Mouse (Mus musculus): ENCODE results near the gene Sox13. TPM values are rescaled to one million over a fixed set of nuclear protein-coding genes. Genes with fewer than 3 reads are reported as not detected.

The Sox13 gene
- total and polyA plus RNA-seq, 3 experiments: 0.34 to 1.4 (median 0.90) TPM

GRCm38 (mm10) chr1:133387539-133388268 lies 36.5 kb downstream of the Sox13 start:
- dilution Hi-C loops (cut with MboI; ENCODE audit: extremely low pct_ligation_motif_present, extremely low pct_unique_long_range_greater_than_20kb, low sequenced_read_pairs): no loop called here
- Histone ChIP-seq H3K4me3 (replicated peaks in 1 of 3; ENCODE audit: low read depth in 2 of 3, low read length in 2 of 3, poor library complexity in 1 of 3) (no peak overlapping the region), H3K4me1 (ENCODE audit: control insufficient read depth in 1 of 2, insufficient read depth in 2 of 2) (peaks cover 6 to 12% of the 10 kb centered on the region in 2 experiments; a peak in 3 of 4 replicates), H3K27me3 (replicated peaks) (peaks cover 20% of the 10 kb centered on the region), H3K9me3 (replicated peaks; ENCODE audit: low read length) (peaks cover 6% of the 10 kb centered on the region), H3K27ac (ENCODE audit: insufficient read depth, low read depth) (no peak overlapping the region), H3K79me2 (replicated peaks; ENCODE audit: control insufficient read depth, extremely low read depth, insufficient read depth, poor library complexity, severe bottlenecking) (no peaks in the 10 kb centered on the region), H3K36me3 (replicated peaks in 1 of 2; ENCODE audit: control insufficient read depth in 1 of 2, insufficient read depth in 1 of 2, low read length in 1 of 2) (peaks cover 0 to 2% of the 10 kb centered on the region in 2 experiments), H3K4me2 (ENCODE audit: insufficient read depth, low read depth, poor library complexity, severe bottlenecking) (no peak overlapping the region), H3K9ac (ENCODE audit: insufficient read depth, low read depth) (no peak overlapping the region)
- no peak for DNase-seq (ENCODE audit: extremely low read depth)
- TF ChIP-seq TBP (conservative IDR thresholded peaks at IDR 0.05; ENCODE audit: low read depth, low read length) (no peak), GABPA (IDR thresholded peaks at IDR 0.05; ENCODE audit: insufficient replicate concordance, low read depth, low read length) (no peak), SMC3 (IDR thresholded peaks at IDR 0.05; ENCODE audit: low read depth, low read length) (no peak), ZNF384 (IDR thresholded peaks at IDR 0.05; ENCODE audit: low read depth, low read length) (no peak), ZKSCAN1 (IDR thresholded peaks at IDR 0.05; ENCODE audit: borderline replicate concordance, low read depth, low read length) (no peak), JUND (conservative IDR thresholded peaks at IDR 0.05; ENCODE audit: low read depth, low read length) (no peak), POLR2AphosphoS2 (IDR thresholded peaks at IDR 0.05; ENCODE audit: low read depth, low read length) (no peak), CHD1 (IDR thresholded peaks at IDR 0.05; ENCODE audit: low read depth, low read length) (no peak), NELFE (IDR thresholded peaks at IDR 0.05; ENCODE audit: low read depth, low read length) (no peak), POLR2A (IDR thresholded peaks at IDR 0.05; ENCODE audit: low read depth, low read length) (no peak), MYC (IDR thresholded peaks at IDR 0.05; ENCODE audit: low read depth, low read length) (no peak), PAX5 (IDR thresholded peaks at IDR 0.05; ENCODE audit: low read length) (no peak), BHLHE40 (IDR thresholded peaks at IDR 0.05; ENCODE audit: low read depth, low read length) (no peak), RCOR1 (conservative IDR thresholded peaks at IDR 0.05; ENCODE audit: low read depth, low read length) (no peak), ETS1 (conservative IDR thresholded peaks at IDR 0.05; ENCODE audit: low read depth, low read length) (no peak)
- in situ Hi-C loops (cut with MboI; ENCODE audit: low pct_ligation_motif_present, low pct_unique_long_range_greater_than_20kb, low sequenced_read_pairs): loop anchor here (5.0 kb wide), 1 partner anchor 220 kb away; no protein-coding TSS in a partner anchor

- Histone ChIP-seq H3K4me1 (ENCODE audit: control insufficient read depth in 1 of 2, insufficient read depth in 2 of 2) (peaks cover 6 to 12% of the 10 kb centered on the region in 2 experiments; a peak in 3 of 4 replicates), H3K27me3 (replicated peaks) (peaks cover 12% of the 10 kb centered on the region), H3K9ac (ENCODE audit: insufficient read depth, low read depth) (peak overlapping the region; percentile 65), H3K27ac (ENCODE audit: insufficient read depth, low read depth) (no peak overlapping the region), H3K4me2 (ENCODE audit: insufficient read depth, low read depth, poor library complexity, severe bottlenecking) (peak overlapping the region; percentile 68), H3K4me3 (replicated peaks in 1 of 3; ENCODE audit: low read depth in 2 of 3, low read length in 2 of 3, poor library complexity in 1 of 3) (peak overlapping the region; percentile 50 to 71 (median 56)), H3K36me3 (replicated peaks in 1 of 2; ENCODE audit: control insufficient read depth in 1 of 2, insufficient read depth in 1 of 2, low read length in 1 of 2) (peaks cover 0 to 2% of the 10 kb centered on the region in 2 experiments), H3K9me3 (replicated peaks; ENCODE audit: low read length) (peaks cover 2% of the 10 kb centered on the region), H3K79me2 (replicated peaks; ENCODE audit: control insufficient read depth, extremely low read depth, insufficient read depth, poor library complexity, severe bottlenecking) (no peaks in the 10 kb centered on the region)
- in situ Hi-C loops (cut with MboI; ENCODE audit: low pct_ligation_motif_present, low pct_unique_long_range_greater_than_20kb, low sequenced_read_pairs) (loop anchor here (5.0 kb wide), 1 partner anchor 221 kb away; no protein-coding TSS in a partner anchor), dilution Hi-C loops (cut with MboI; ENCODE audit: extremely low pct_ligation_motif_present, extremely low pct_unique_long_range_greater_than_20kb, low sequenced_read_pairs) (no loop called here)
- DNase-seq (ENCODE audit: extremely low read depth): no peak
- TF ChIP-seq HCFC1 (IDR thresholded peaks at IDR 0.05; ENCODE audit: low read depth, low read length) (no peak), ETS1 (conservative IDR thresholded peaks at IDR 0.05; ENCODE audit: low read depth, low read length) (no peak), CHD1 (IDR thresholded peaks at IDR 0.05; ENCODE audit: low read depth, low read length) (no peak), MYC (IDR thresholded peaks at IDR 0.05; ENCODE audit: low read depth, low read length) (no peak), TBP (conservative IDR thresholded peaks at IDR 0.05; ENCODE audit: low read depth, low read length) (no peak), ZC3H11A (IDR thresholded peaks at IDR 0.05; ENCODE audit: low read depth, low read length) (no peak), RCOR1 (conservative IDR thresholded peaks at IDR 0.05; ENCODE audit: low read depth, low read length) (no peak), ZMIZ1 (IDR thresholded peaks at IDR 0.05; ENCODE audit: low read depth, low read length) (no peak), MXI1 (IDR thresholded peaks at IDR 0.05; ENCODE audit: low read depth, low read length) (no peak), UBTF (IDR thresholded peaks at IDR 0.05; ENCODE audit: low read depth, low read length) (no peak), KAT2A (IDR thresholded peaks at IDR 0.05; ENCODE audit: insufficient replicate concordance, low read length) (no peak), IRF4 (IDR thresholded peaks at IDR 0.05; ENCODE audit: low read depth, low read length) (no peak), MAFK (IDR thresholded peaks at IDR 0.05; ENCODE audit: insufficient replicate concordance, low read length) (no peak), PAX5 (IDR thresholded peaks at IDR 0.05; ENCODE audit: low read length) (no peak), USF1 (IDR thresholded peaks at IDR 0.05; ENCODE audit: low read depth, low read length) (no peak), CTCF (conservative IDR thresholded peaks at IDR 0.05 in 1 of 2, IDR thresholded peaks at IDR 0.05 in 1 of 2; ENCODE audit: low read depth in 2 of 2, low read length in 2 of 2) (no peak), NRF1 (IDR thresholded peaks at IDR 0.05; ENCODE audit: low read depth, low read length) (no peak)
Observed at GRCm38 (mm10) chr1:133386209-133386608, 38.0 kb downstream of the Sox13 start.

All from CH12.LX (cell line).